Mouse (Mus musculus) lung, embryonic 15.5 days (tissue): ENCODE results near the gene Lrp2. TPM values are rescaled to one million over a fixed set of nuclear protein-coding genes. Genes with fewer than 3 reads are reported as not detected.

Source experiments
- ATAC-seq: fragments of 200-750 bp; cut with Nextera tagmentation; 2 replicates; pipeline ENCODE4 v1.8.0; 2017; ENCODE audit warnings: moderate number of reproducible peaks, borderline replicate concordance; ENCODE audit not compliant: low FRiP score, low TSS enrichment; ENCODE audit errors: extremely low read depth
- H3K27ac ChIP-seq: fragments of 300-500 bp; sonication (generic); 2 replicates; pipeline ENCODE4 v1.5.1; 2015; ENCODE audit warnings: moderate library complexity, mild to moderate bottlenecking, inconsistent platforms
- H3K27me3 ChIP-seq: fragments of 300-500 bp; sonication (generic); 2 replicates; pipeline ENCODE4 v1.6.1; 2015; ENCODE audit warnings: inconsistent platforms
- H3K36me3 ChIP-seq: fragments of 300-500 bp; sonication (generic); 2 replicates; pipeline ENCODE4 v1.6.1; 2015; ENCODE audit warnings: inconsistent platforms
- H3K4me1 ChIP-seq: fragments of 300-500 bp; sonication (generic); 2 replicates; pipeline ENCODE4 v1.6.1; 2015; ENCODE audit warnings: inconsistent platforms
- H3K4me2 ChIP-seq: fragments of 300-500 bp; sonication (generic); 2 replicates; pipeline ENCODE4 v1.6.1; 2015; ENCODE audit warnings: inconsistent platforms, mild to moderate bottlenecking, moderate library complexity
- H3K4me3 ChIP-seq: fragments of 300-500 bp; sonication (generic); 2 replicates; pipeline ENCODE4 v1.5.1; 2015; ENCODE audit warnings: mild to moderate bottlenecking, inconsistent platforms
- H3K9ac ChIP-seq: fragments of 300-500 bp; sonication (generic); 2 replicates; pipeline ENCODE4 v1.6.1; 2015; ENCODE audit warnings: inconsistent platforms
- H3K9me3 ChIP-seq: fragments of 300-500 bp; sonication (generic); 2 replicates; pipeline ENCODE4 v1.6.1; 2016; ENCODE audit warnings: inconsistent platforms
- WGBS: fragments of 180-500 bp; shearing (Covaris S2); methylation state at CpG from one replicate; pipeline ENCODE4 v1.1.7; 2015; 5-methylcytosine and 5-hydroxymethylcytosine counted together
- polyA plus RNA-seq: library from polyadenylated mRNA; unstranded; fragments of >200 nt; fragmentation: Nextera tagmentation; extraction: Ambion mirVana; gene quantifications from 2 replicates; pipeline ENCODE4 v1.2.1, GENCODE M21; 2015

The Lrp2 gene
- polyA plus RNA-seq, 1 experiment from 2014 or later, result 0.87 TPM

DNA sequence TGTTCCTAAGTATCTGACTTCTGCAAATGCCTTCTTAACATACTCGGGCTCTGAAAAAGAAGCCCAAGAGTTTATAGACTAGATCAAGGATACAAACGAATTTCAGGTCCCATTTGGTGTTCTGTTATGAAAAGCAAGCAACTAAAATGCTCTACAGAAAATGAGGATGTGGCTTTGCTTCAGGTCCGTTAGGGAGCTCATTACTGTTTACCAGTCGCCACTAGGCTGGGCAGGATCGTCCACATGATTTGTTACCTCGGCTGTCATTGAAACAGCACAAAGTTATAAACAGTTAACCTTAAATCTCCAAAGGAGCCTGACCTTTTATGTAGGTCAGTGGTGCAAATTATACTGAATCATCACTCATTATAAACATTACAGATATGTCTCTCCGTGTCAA, 29.2 kb downstream of the Lrp2 start:
- H3K4me1 ChIP-seq, result no peaks in the 10 kb centered on the region
- H3K4me3 ChIP-seq, result no peak overlapping the region
- H3K4me2 ChIP-seq, result no peak overlapping the region
- WGBS, result 31% methylated on average over 7 of the region's 7 CpGs
- no peaks in the 10 kb centered on the region for H3K9me3 ChIP-seq
- no peak overlapping the region for H3K27ac ChIP-seq
- no peak for ATAC-seq
- H3K27me3 ChIP-seq, result peaks cover 3% of the 10 kb centered on the region
- no peaks in the 10 kb centered on the region for H3K36me3 ChIP-seq
- H3K9ac ChIP-seq, result no peak overlapping the region

DNA sequence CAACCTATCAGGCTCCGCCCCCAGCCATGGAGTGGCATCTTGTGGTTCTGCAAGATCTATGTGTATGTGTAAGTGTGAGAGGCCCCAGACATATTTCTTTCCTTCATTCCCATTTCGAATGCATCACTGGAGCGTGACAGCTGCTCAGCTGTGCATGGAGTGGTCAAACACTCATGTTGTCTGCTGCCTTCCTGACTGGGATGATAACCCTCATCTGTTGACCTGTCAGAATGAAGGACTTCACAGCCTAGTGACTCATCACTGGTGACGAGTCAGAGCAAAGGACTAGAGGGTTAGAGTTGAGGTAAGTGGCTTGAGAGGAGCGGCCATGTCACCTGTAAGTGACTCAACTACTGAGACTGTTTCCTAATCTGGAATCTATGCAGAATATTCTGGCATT, 34.2 kb downstream of the Lrp2 start:
- H3K4me3 ChIP-seq, result no peak overlapping the region
- H3K27me3 ChIP-seq, result no peaks in the 10 kb centered on the region
- no peak for ATAC-seq
- H3K9ac ChIP-seq, result no peak overlapping the region
- no peaks in the 10 kb centered on the region for H3K4me1 ChIP-seq
- no peaks in the 10 kb centered on the region for H3K9me3 ChIP-seq
- H3K27ac ChIP-seq, result no peak overlapping the region
- WGBS, result 67% methylated on average over 5 of the region's 5 CpGs
- no peak overlapping the region for H3K4me2 ChIP-seq
- no peaks in the 10 kb centered on the region for H3K36me3 ChIP-seq

DNA sequence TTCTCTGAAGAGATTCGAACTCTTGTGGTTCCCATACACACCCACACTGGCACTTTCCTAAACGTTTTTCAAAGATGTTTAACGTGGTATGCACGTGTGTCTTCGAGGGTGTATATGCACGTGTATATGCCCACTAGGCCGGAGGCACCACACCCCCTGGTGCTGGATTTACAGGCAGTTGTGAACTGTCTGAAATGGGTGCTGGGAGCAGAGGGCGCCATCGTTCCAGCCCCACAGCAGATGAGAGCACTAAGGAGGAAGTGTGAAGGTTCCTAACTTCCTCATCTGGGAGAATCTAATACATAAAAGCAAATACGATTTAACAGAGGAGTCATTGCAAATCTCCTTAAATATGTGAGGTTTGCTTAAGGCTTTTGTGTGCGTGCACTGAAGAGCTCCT, 39.0 kb downstream of the Lrp2 start:
- 71% methylated on average over 11 of the region's 11 CpGs for WGBS
- Histone ChIP-seq H3K4me3 (no peak overlapping the region), H3K4me1 (no peaks in the 10 kb centered on the region), H3K9ac (no peak overlapping the region), H3K9me3 (no peaks in the 10 kb centered on the region), H3K36me3 (no peaks in the 10 kb centered on the region), H3K4me2 (no peak overlapping the region), H3K27ac (no peak overlapping the region), H3K27me3 (no peaks in the 10 kb centered on the region)
- peak; percentile 46; the same call in 1 of the 2 replicates for ATAC-seq

DNA sequence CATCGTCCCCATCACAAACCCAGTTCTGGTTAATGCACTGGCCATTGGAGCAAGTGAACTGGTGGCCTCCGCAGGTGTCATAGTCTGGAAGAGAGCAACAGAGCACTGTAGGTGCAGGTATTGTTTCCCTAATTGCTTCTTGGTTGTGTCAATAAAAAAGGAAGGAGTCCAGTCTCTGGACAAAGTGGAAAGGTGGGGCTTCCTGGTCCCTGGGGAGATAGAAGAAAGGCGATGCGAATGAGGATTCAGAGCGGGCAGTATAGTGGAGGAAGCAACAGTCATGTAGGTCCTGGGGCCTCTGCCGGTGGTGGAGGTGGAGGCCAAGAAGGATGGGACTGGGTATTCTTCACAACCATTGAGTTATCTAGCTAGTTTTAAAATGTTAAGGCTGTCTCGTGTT, 49.8 kb downstream of the Lrp2 start:
- no peaks in the 10 kb centered on the region for H3K9me3 ChIP-seq
- H3K4me2 ChIP-seq, result no peak overlapping the region
- WGBS, result 77% methylated on average over 7 of the region's 7 CpGs
- no peaks in the 10 kb centered on the region for H3K36me3 ChIP-seq
- no peak overlapping the region for H3K4me3 ChIP-seq
- no peak overlapping the region for H3K27ac ChIP-seq
- H3K4me1 ChIP-seq, result 0 out of 2 replicates have a peak, but pooled peaks cover 2% of the 10 kb centered on the region
- no peak overlapping the region for H3K9ac ChIP-seq
- no peaks in the 10 kb centered on the region for H3K27me3 ChIP-seq
- ATAC-seq, result no peak

DNA sequence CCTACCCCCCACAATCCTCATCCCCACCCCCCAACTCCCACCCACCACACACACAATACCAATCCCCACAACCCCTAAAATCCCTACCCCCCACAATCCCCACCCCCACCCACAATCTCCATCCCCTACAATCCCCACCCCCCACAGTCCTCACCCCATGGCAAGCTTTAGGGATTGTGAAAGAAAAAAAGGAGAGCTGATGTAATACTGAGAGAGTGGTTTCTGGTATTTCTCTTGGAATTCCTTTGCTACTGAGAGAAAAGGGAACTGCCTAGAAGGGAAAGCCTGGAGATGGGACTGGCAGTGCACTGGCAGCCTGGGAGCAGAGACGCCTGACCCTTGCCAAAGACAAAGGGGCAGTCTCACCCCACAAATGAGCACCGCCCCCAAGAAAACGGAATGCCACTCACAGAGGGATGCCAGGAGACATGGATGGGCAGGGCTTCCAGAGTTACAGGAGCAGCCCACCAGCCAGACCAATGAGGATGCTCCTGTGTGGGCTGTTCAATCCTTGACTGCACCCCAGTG, 54.3 kb downstream of the Lrp2 start:
- Histone ChIP-seq H3K9me3 (no peaks in the 10 kb centered on the region), H3K27ac (no peak overlapping the region), H3K4me1 (0 out of 2 replicates have a peak, but pooled peaks cover 7% of the 10 kb centered on the region), H3K27me3 (no peaks in the 10 kb centered on the region), H3K36me3 (no peaks in the 10 kb centered on the region), H3K9ac (no peak overlapping the region), H3K4me3 (no peak overlapping the region), H3K4me2 (no peak overlapping the region)
- ATAC-seq, result no peak
- WGBS, result 31% methylated on average over 3 of the region's 3 CpGs

DNA sequence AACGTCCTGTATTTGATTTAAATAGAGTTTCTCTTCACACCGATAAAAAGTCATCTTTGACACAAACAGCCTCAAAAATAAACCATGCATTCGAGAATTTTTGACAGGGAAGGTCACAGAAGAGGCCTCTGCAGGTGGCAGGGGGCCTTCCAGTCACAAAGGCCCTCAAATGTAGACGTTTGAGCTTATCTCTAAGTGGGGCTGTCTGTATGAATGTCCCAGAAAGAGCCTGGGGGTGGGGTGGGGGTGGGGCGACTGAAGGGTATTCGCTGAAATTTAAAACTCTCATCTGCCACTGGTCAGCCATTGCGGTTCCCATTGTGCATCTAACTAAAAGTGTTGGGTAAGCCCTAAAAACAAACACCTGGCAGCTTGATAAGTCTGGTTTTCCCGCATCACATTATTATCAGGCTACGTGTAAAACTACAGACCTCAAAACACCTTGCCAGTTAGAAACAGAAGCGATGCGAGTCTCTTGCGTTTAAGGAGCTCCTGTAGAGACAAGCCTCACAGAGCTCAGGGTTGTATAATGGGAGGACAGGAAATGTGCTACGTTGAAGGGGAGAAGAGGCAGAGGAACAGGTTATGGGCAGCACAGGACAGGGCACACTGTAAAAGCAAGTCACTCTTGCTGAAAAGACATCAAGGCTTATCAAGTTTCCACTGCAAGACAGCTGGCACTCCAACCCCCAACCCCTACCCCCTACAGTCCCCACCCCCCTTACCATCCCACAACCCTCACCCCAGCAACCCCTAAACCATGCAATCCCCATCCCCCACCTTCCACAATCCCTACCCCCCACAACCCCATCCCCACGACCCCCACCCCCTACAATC, 55.0 kb downstream of the Lrp2 start:
- ATAC-seq, result no peak
- Histone ChIP-seq H3K9ac (no peak overlapping the region), H3K4me3 (no peak overlapping the region), H3K27me3 (no peaks in the 10 kb centered on the region), H3K9me3 (no peaks in the 10 kb centered on the region), H3K36me3 (no peaks in the 10 kb centered on the region), H3K4me1 (0 out of 2 replicates have a peak, but pooled peaks cover 7% of the 10 kb centered on the region), H3K4me2 (0 out of 2 replicates have a peak overlapping the region, but pooled peaks have one; percentile 13), H3K27ac (no peak overlapping the region)
- 8% methylated on average over 14 of the region's 14 CpGs for WGBS

DNA sequence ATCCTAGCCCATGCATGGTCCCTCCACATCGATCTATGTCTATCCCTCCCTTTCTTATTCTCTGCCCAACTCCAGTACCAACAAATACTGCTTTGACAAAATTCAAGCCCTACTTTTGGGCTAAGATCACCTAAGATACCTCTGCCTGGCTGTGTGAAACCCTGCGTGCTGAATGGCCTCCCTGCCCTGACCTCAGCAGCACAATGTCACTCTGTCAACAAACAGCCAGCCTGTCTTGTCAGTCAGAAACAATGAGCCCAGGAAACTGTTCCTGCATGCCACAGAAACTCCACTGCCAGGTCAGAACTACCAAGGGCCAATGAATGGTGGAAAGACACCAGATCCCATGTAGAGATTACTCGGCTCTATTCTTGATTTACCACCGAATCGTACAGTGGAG, 55.7 kb downstream of the Lrp2 start:
- Histone ChIP-seq H3K4me1 (0 out of 2 replicates have a peak, but pooled peaks cover 7% of the 10 kb centered on the region), H3K36me3 (no peaks in the 10 kb centered on the region), H3K9me3 (no peaks in the 10 kb centered on the region), H3K9ac (no peak overlapping the region), H3K4me2 (no peak overlapping the region), H3K4me3 (no peak overlapping the region), H3K27me3 (no peaks in the 10 kb centered on the region), H3K27ac (no peak overlapping the region)
- no peak for ATAC-seq
- 32% methylated on average over 5 of the region's 5 CpGs for WGBS

DNA sequence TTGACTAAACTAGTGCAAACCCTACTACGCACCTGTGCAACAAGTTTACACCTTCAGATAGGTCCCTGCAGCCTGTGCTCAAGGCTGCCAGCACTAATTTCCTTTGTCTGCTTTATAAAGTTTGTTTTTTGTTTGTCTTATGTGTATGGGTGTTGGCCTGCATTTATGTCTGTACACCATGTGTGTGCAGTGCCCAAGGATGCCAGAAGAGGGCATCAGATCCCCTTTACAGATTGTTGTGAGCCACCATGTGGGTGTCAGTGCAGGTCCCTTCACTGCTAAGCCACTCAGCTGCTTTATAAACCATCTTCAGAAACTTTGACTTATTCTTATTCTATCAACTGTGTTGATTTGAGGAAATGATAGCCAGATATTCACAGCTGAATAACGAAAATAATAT, 65.6 kb downstream of the Lrp2 start:
- no peak overlapping the region for H3K27ac ChIP-seq
- no peak overlapping the region for H3K4me3 ChIP-seq
- H3K36me3 ChIP-seq, result no peaks in the 10 kb centered on the region
- ATAC-seq, result no peak
- H3K4me1 ChIP-seq, result no peaks in the 10 kb centered on the region
- no peaks in the 10 kb centered on the region for H3K9me3 ChIP-seq
- no peaks in the 10 kb centered on the region for H3K27me3 ChIP-seq
- no peak overlapping the region for H3K9ac ChIP-seq
- 93% methylated on average over 2 of the region's 2 CpGs for WGBS
- H3K4me2 ChIP-seq, result no peak overlapping the region

DNA sequence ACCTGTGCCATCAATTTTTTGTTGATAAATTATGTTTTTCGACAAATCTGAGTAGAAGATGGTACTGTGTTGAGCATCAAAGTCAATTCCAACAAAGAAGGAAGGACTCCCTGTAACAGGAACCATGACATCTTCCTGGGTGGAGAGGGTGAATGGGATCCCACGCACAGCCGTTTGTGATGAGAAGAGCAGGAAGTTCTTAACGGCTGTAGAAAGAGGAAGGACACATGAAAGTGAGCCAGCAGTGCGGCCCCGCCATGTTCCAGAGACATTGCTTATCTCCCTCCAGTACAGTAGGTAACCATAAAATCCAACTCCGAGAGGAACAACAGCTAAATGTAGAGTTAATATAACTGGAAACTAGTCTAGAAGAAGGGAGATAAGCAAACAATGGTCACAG, 67.6 kb downstream of the Lrp2 start:
- H3K9ac ChIP-seq, result no peak overlapping the region
- WGBS, result 68% methylated on average over 7 of the region's 7 CpGs
- H3K36me3 ChIP-seq, result no peaks in the 10 kb centered on the region
- H3K4me3 ChIP-seq, result no peak overlapping the region
- no peak overlapping the region for H3K4me2 ChIP-seq
- H3K4me1 ChIP-seq, result no peaks in the 10 kb centered on the region
- no peaks in the 10 kb centered on the region for H3K27me3 ChIP-seq
- H3K9me3 ChIP-seq, result no peaks in the 10 kb centered on the region
- ATAC-seq, result no peak
- no peak overlapping the region for H3K27ac ChIP-seq

DNA sequence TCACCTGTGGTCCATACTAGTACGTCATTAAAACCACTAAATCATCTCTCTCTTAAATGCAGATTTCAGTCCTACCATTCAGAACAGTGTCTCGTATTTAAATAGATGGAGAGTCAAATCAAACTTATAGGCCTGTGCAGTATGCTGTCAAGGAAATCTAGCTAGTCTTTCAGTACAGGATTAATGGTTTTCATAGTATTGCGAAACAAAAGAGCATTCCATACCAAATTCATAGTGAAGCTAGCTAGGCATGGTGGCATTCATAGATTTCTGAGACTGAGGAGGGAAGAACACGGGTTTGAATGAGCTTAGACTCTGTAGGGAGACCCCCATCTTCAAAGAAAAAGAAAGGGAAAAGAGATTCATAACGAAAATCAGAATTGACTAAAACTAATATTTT, 74.1 kb downstream of the Lrp2 start:
- no peak for ATAC-seq
- Histone ChIP-seq H3K4me3 (no peak overlapping the region), H3K9ac (no peak overlapping the region), H3K4me1 (no peaks in the 10 kb centered on the region), H3K27ac (no peak overlapping the region), H3K4me2 (no peak overlapping the region), H3K27me3 (no peaks in the 10 kb centered on the region), H3K36me3 (no peaks in the 10 kb centered on the region), H3K9me3 (no peaks in the 10 kb centered on the region)
- 77% methylated on average over 5 of the region's 5 CpGs for WGBS

DNA sequence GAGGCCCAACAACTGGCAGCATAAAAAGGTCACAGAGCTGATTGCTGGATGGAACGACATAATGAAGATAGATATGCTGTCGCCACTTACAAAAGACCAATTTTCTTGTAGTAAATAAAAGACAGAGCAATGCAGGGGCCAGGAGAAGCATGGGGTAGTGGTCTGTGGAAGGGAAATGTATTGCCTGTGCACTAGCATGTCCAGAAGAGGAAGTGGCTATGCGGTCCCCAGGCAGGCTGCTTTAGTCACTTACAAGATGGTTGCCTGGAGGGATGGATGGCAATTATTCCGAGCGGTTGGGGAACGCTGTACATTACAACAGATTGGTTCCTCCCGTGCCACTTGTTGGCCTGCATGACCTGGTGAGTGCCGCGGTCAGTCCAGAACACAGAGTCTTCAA, 85.5 kb downstream of the Lrp2 start:
- H3K4me2 ChIP-seq, result no peak overlapping the region
- 87% methylated on average over 9 of the region's 9 CpGs for WGBS
- no peak overlapping the region for H3K9ac ChIP-seq
- no peaks in the 10 kb centered on the region for H3K9me3 ChIP-seq
- H3K27me3 ChIP-seq, result no peaks in the 10 kb centered on the region
- H3K4me1 ChIP-seq, result no peaks in the 10 kb centered on the region
- no peak overlapping the region for H3K4me3 ChIP-seq
- ATAC-seq, result no peak
- no peak overlapping the region for H3K27ac ChIP-seq
- H3K36me3 ChIP-seq, result no peaks in the 10 kb centered on the region

DNA sequence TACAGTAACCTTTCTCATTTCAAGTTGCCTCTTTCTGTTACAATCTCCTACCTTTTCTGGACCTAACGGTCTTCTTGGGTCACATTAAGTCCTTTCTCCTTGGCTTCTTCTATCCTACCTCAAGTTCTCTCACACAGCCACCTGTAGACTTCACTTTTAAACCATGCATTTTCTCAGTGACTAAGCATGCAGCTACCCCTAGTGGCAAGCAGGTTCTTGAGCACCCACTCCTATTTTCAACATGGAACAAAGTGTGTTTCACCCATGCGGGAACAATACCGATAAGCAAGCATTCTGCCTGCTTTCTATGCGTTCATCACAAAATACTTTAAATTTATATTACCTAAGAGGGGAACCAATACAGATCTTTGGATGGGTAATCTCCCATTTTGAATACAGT, 92.7 kb downstream of the Lrp2 start:
- Histone ChIP-seq H3K36me3 (no peaks in the 10 kb centered on the region), H3K27me3 (no peaks in the 10 kb centered on the region), H3K4me3 (no peak overlapping the region), H3K27ac (no peak overlapping the region), H3K4me2 (no peak overlapping the region), H3K9me3 (no peaks in the 10 kb centered on the region), H3K4me1 (no peaks in the 10 kb centered on the region), H3K9ac (no peak overlapping the region)
- no peak for ATAC-seq
- 83% methylated on average over 4 of the region's 4 CpGs for WGBS
